Mouse (Mus musculus): Measurements from ENCODE around the gene Nyap1. TPM values are rescaled to one million over a fixed set of nuclear protein-coding genes. Genes with fewer than 3 reads are reported as not detected.

Gene Nyap1
- polyA plus RNA-seq, 1 experiment from 2014 or later: 14.2 TPM

Other genes starting within 250 kb of the Nyap1 start
- 78.4 and 87.3 TPM in 2 replicates for gene Pop7, start 239.1 kb downstream of the Nyap1 start, polyA plus RNA-seq (2014; fragmentation: Nextera tagmentation; extraction: Ambion mirVana)
- gene Gigyf1, start 223.1 kb downstream of the Nyap1 start, polyA plus RNA-seq (2014; fragmentation: Nextera tagmentation; extraction: Ambion mirVana): 14.2 and 16.0 TPM in 2 replicates
- not detected in 2 replicates for gene Epo, start 208.4 kb downstream of the Nyap1 start, polyA plus RNA-seq (2014; fragmentation: Nextera tagmentation; extraction: Ambion mirVana)
- gene Gnb2, start 208.1 kb downstream of the Nyap1 start, polyA plus RNA-seq (2014; fragmentation: Nextera tagmentation; extraction: Ambion mirVana): 593 and 621 TPM in 2 replicates
- 195 and 204 TPM in 2 replicates for gene Actl6b, start 188.1 kb downstream of the Nyap1 start, polyA plus RNA-seq (2014; fragmentation: Nextera tagmentation; extraction: Ambion mirVana)
- gene Tfr2, start 171.8 kb downstream of the Nyap1 start, polyA plus RNA-seq (2014; fragmentation: Nextera tagmentation; extraction: Ambion mirVana): 5.3 and 5.6 TPM in 2 replicates
- gene Mospd3, start 140.5 kb downstream of the Nyap1 start, polyA plus RNA-seq (2014; fragmentation: Nextera tagmentation; extraction: Ambion mirVana): 81.7 and 85.4 TPM in 2 replicates
- gene Pcolce, start 127.8 kb downstream of the Nyap1 start, polyA plus RNA-seq (2014; fragmentation: Nextera tagmentation; extraction: Ambion mirVana): 23.9 and 28.5 TPM in 2 replicates
- 0.12 TPM in 1 of 2 replicates, not detected in the other for gene Fbxo24, start 112.6 kb downstream of the Nyap1 start, polyA plus RNA-seq (2014; fragmentation: Nextera tagmentation; extraction: Ambion mirVana)
- gene Lrch4, start 112.5 kb downstream of the Nyap1 start, polyA plus RNA-seq (2014; fragmentation: Nextera tagmentation; extraction: Ambion mirVana): 19.0 and 23.4 TPM in 2 replicates
- 5.3 and 6.5 TPM in 2 replicates for gene Gm20605, start 112.4 kb downstream of the Nyap1 start, polyA plus RNA-seq (2014; fragmentation: Nextera tagmentation; extraction: Ambion mirVana)
- gene Sap25, start 100.3 kb downstream of the Nyap1 start, polyA plus RNA-seq (2014; fragmentation: Nextera tagmentation; extraction: Ambion mirVana): 4.9 and 5.8 TPM in 2 replicates
- gene Irs3, start 95.9 kb downstream of the Nyap1 start, polyA plus RNA-seq (2014; fragmentation: Nextera tagmentation; extraction: Ambion mirVana): 0.15 TPM in 1 of 2 replicates, not detected in the other
- gene Agfg2, start 56.9 kb downstream of the Nyap1 start, polyA plus RNA-seq (2014; fragmentation: Nextera tagmentation; extraction: Ambion mirVana): 11.8 and 12.2 TPM in 2 replicates
- 67.6 and 72.8 TPM in 2 replicates for gene Tsc22d4, start 4.1 kb upstream of the Nyap1 start, polyA plus RNA-seq (2014; fragmentation: Nextera tagmentation; extraction: Ambion mirVana)
- 51.1 and 58.7 TPM in 2 replicates for gene Ppp1r35, start 37.2 kb upstream of the Nyap1 start, polyA plus RNA-seq (2014; fragmentation: Nextera tagmentation; extraction: Ambion mirVana)
- gene Mepce, start 46.0 kb upstream of the Nyap1 start, polyA plus RNA-seq (2014; fragmentation: Nextera tagmentation; extraction: Ambion mirVana): 11.0 and 11.7 TPM in 2 replicates
- gene Zcwpw1, start 46.2 kb upstream of the Nyap1 start, polyA plus RNA-seq (2014; fragmentation: Nextera tagmentation; extraction: Ambion mirVana): 7.9 and 8.3 TPM in 2 replicates
- 0.40 and 0.62 TPM in 2 replicates for gene Pilra, start 94.7 kb upstream of the Nyap1 start, polyA plus RNA-seq (2014; fragmentation: Nextera tagmentation; extraction: Ambion mirVana)
- gene Pilrb1, start 116.5 kb upstream of the Nyap1 start, polyA plus RNA-seq (2014; fragmentation: Nextera tagmentation; extraction: Ambion mirVana): not detected in 2 replicates
- not detected in 2 replicates for gene Pilrb2, start 130.2 kb upstream of the Nyap1 start, polyA plus RNA-seq (2014; fragmentation: Nextera tagmentation; extraction: Ambion mirVana)
- not detected in 2 replicates for gene Cyp3a13, start 180.0 kb upstream of the Nyap1 start, polyA plus RNA-seq (2014; fragmentation: Nextera tagmentation; extraction: Ambion mirVana)
- 0.80 and 1.2 TPM in 2 replicates for gene Gjc3, start 221.5 kb upstream of the Nyap1 start, polyA plus RNA-seq (2014; fragmentation: Nextera tagmentation; extraction: Ambion mirVana)
- gene Azgp1, start 239.9 kb upstream of the Nyap1 start, polyA plus RNA-seq (2014; fragmentation: Nextera tagmentation; extraction: Ambion mirVana): not detected in 2 replicates

Measured in hindbrain, embryonic 14.5 days (tissue).